Mouse (Mus musculus) heart, embryonic 14.5 days (tissue): ENCODE measurements around the gene Ankrd33b. TPM values are rescaled to one million over a fixed set of nuclear protein-coding genes. Genes with fewer than 3 reads are reported as not detected.

Source experiments
- ATAC-seq: fragments of 200-750 bp; cut with Nextera tagmentation; 2 replicates; pipeline ENCODE4 v1.8.0; 2017; ENCODE audit warnings: low read depth, moderate TSS enrichment; ENCODE audit not compliant: insufficient number of reproducible peaks, insufficient read depth, low FRiP score
- H3K27ac ChIP-seq, 2 experiments: fragments of 200-500 bp in 1 of 2; fragments of 300-500 bp in 1 of 2; sonication (generic) in 1 of 2; replicated peaks in 1 of 2; 2 replicates each; pipeline ENCODE4 v1.5.1; 2012 to 2014; ENCODE audit warnings: low read depth in 2 of 2, low read length in 2 of 2, control low read depth in 1 of 2, mild to moderate bottlenecking in 1 of 2, mixed read lengths in 1 of 2; ENCODE audit not compliant: control insufficient read depth in 1 of 2, insufficient read depth in 1 of 2
- H3K27me3 ChIP-seq: fragments of 300-500 bp; sonication (generic); 2 replicates; pipeline ENCODE4 v1.6.1; 2014; ENCODE audit warnings: mild to moderate bottlenecking, low read length, control low read depth; ENCODE audit not compliant: control insufficient read depth, insufficient read depth
- H3K36me3 ChIP-seq: fragments of 300-500 bp; sonication (generic); 2 replicates; pipeline ENCODE4 v1.6.1; 2014; ENCODE audit warnings: mild to moderate bottlenecking, control low read depth, low read length, mixed read lengths; ENCODE audit not compliant: control insufficient read depth, insufficient read depth
- H3K4me1 ChIP-seq, 2 experiments: fragments of 200-500 bp in 1 of 2; fragments of 300-500 bp in 1 of 2; sonication (generic) in 1 of 2; 2 replicates each; pipeline ENCODE4 v1.6.1; 2012 to 2014; ENCODE audit warnings: low read length in 2 of 2, control low read depth in 1 of 2, mixed read lengths in 1 of 2; ENCODE audit not compliant: control insufficient read depth in 2 of 2, insufficient read depth in 2 of 2
- H3K4me2 ChIP-seq: fragments of 300-500 bp; sonication (generic); 2 replicates; pipeline ENCODE4 v1.6.1; 2014; ENCODE audit warnings: mild to moderate bottlenecking, low read length
- H3K4me3 ChIP-seq, 2 experiments: fragments of 200-500 bp in 1 of 2; fragments of 300-500 bp in 1 of 2; sonication (generic) in 1 of 2; 2 replicates each; pipeline ENCODE4 v1.5.1; 2012 to 2014; ENCODE audit warnings: low read length in 2 of 2, mild to moderate bottlenecking in 2 of 2, control low read depth in 1 of 2, low read depth in 1 of 2, moderate library complexity in 1 of 2; ENCODE audit not compliant: control insufficient read depth in 1 of 2, insufficient read depth in 1 of 2
- H3K9ac ChIP-seq: fragments of 300-500 bp; sonication (generic); 2 replicates; pipeline ENCODE4 v1.6.1; 2014; ENCODE audit warnings: mild to moderate bottlenecking, low read length
- H3K9me3 ChIP-seq: fragments of 300-500 bp; sonication (generic); 2 replicates; pipeline ENCODE4 v1.6.1; 2016; ENCODE audit warnings: low read length, control low read depth; ENCODE audit not compliant: control insufficient read depth
- WGBS: fragments of 180-500 bp; shearing (Covaris S2); extraction: QIAGEN DNeasy Blood & Tissue Kit; methylation state at CpG from one replicate; pipeline ENCODE4 v1.1.7; 2014; 5-methylcytosine and 5-hydroxymethylcytosine counted together
- polyA plus RNA-seq: library from polyadenylated mRNA; unstranded; fragments of >200 nt; fragmentation: Nextera tagmentation; extraction: Ambion mirVana; gene quantifications from 2 replicates; pipeline ENCODE4 v1.2.1, GENCODE M21; 2014

Ankrd33b gene
- polyA plus RNA-seq, 1 experiment from 2014 or later, result 2.9 TPM

DNA sequence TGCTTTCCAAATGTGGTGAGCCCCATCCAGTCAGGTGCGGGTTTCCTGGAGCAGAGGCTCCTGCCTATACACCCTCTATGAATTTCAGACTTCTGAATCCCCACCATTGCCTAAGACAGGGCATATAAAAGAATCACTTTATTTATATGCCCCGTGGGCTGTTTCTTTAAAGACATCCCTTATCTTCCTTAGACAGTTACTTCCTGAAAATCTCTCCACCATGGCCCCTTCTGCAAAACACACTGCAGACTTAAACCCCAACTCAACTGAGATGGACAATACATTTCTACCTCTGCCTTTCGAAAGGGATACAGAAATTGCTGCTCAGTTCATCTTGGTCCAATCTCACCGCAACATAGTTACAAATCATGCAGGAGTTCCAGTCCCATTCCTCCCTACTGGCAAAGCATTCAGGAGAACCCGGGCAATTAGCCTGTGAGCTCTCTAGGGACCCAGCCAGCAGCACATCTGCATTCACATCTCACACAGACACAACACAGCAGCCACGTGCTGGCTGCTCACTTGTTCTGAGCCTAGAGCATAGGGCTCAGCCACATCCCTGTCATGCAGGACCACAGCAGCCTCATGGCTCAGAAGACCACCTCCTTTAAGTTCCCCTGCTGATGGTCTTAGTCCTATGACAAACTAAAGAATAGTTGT, 68.1 kb downstream of the Ankrd33b start:
- Histone ChIP-seq H3K4me1 (peaks cover 19 to 25% of the 10 kb centered on the region in 2 experiments), H3K27me3 (peaks cover 11% of the 10 kb centered on the region), H3K4me2 (no peak overlapping the region), H3K9ac (no peak overlapping the region), H3K36me3 (no peaks in the 10 kb centered on the region), H3K4me3 (no peak overlapping the region), H3K27ac (no peak overlapping the region), H3K9me3 (no peaks in the 10 kb centered on the region)
- ATAC-seq, result no peak
- 59% methylated on average over 6 of the region's 6 CpGs for WGBS

DNA sequence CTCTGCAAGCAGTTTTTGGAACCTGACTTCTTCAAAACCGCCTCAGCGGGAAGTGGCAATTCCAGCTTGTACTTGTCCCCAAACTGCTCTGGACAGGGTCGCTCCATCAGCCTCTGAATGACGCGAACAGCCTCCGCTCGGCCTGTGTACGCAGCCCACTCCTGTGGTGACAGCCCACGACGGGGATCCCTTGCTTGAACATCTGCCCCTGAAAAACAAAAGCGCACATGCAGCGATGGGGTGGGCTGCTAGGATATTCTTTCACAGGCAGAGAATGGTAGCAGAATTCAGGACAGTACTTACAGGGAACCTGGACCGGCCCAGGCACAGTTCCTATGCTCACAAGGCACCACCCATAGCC, 69.8 kb downstream of the Ankrd33b start:
- Histone ChIP-seq H3K27me3 (peaks cover 11% of the 10 kb centered on the region), H3K36me3 (no peaks in the 10 kb centered on the region), H3K27ac (no peak overlapping the region), H3K4me3 (peak overlapping the region; percentile 1 to 12; a peak in 3 of 4 replicates), H3K9me3 (no peaks in the 10 kb centered on the region), H3K4me1 (peaks cover 21 to 29% of the 10 kb centered on the region in 2 experiments), H3K9ac (no peak overlapping the region), H3K4me2 (peak overlapping the region; percentile 54)
- no peak for ATAC-seq
- WGBS, result 27% methylated on average over 13 of the region's 13 CpGs

DNA sequence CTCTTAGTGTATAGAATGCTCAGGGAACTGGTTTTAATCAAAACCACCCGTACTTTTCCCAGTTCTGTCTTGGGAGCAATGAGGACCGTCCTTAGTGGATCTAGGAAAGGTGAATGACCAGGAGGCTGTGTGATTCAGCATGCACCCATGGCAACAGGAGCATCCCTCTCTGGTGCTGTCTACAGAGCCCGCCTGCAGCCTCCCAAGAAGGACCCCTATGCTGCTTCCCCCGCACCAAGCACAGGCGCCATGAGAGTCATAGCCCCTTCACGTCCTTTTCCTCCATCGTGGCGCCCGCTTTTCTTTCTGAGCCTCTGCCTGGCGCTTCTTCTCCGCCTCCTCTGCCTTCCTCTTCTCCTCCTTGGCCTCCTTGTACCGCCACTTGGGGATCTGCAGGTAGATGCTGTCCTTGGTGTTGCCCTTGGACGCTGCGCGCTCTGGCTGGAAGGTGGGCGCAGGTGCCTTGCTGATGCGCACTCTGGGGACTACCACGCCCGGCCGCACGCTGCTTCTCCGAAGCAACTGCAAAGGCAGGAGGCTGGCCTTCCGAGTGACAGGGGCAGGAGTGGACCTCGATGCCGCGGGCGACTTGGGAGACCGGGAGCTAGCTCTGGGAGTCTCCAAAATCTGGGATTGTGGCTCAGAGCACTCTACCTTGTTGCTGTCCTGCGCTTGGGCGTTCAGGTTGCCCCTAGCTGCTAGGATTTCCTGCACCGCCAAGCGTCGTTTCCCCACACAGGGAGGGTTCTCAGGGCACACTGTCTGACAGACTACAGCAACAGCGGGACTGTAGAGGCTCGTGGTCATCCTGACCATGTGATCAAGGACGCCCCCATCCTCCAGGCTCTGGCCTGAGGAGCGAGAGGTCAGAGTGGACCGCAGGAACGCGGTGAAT, 70.4 kb downstream of the Ankrd33b start:
- 19% methylated on average over 40 of the region's 40 CpGs for WGBS
- Histone ChIP-seq H3K27me3 (peaks cover 11% of the 10 kb centered on the region), H3K4me3 (peak overlapping the region; percentile 1 to 12; a peak in 3 of 4 replicates), H3K36me3 (no peaks in the 10 kb centered on the region), H3K9me3 (no peaks in the 10 kb centered on the region), H3K4me1 (peaks cover 23 to 29% of the 10 kb centered on the region in 2 experiments), H3K9ac (peak overlapping the region; percentile 38; the same call in 1 of the 2 replicates), H3K4me2 (peak overlapping the region; percentile 54), H3K27ac (no peak overlapping the region)
- ATAC-seq, result no peak

DNA sequence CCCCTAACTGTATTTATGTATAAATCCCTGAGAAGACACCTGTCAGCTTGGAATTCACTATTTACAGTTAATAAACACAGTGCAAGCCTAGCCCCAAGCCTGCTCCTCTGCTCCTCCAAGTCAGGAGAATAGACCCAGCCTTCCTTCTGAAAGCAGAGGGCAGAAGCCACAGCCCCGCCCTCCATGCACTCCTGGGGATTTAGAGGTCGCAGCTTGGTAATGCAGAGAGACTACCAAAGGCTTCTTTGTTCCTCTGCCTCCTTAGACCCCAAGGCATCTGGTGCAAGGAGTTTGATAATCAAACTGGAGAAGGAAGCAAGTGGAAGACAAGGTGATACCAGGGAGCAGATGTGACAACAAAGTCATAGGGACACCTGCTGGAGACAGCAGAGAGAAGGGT, 73.2 kb downstream of the Ankrd33b start:
- Histone ChIP-seq H3K36me3 (no peaks in the 10 kb centered on the region), H3K4me1 (peaks cover 17 to 21% of the 10 kb centered on the region in 2 experiments), H3K27me3 (peaks cover 11% of the 10 kb centered on the region), H3K9ac (no peak overlapping the region), H3K9me3 (no peaks in the 10 kb centered on the region), H3K4me2 (no peak overlapping the region), H3K4me3 (no peak overlapping the region), H3K27ac (no peak overlapping the region)
- WGBS, result 34% methylated on average over 2 of the region's 2 CpGs
- no peak for ATAC-seq

DNA sequence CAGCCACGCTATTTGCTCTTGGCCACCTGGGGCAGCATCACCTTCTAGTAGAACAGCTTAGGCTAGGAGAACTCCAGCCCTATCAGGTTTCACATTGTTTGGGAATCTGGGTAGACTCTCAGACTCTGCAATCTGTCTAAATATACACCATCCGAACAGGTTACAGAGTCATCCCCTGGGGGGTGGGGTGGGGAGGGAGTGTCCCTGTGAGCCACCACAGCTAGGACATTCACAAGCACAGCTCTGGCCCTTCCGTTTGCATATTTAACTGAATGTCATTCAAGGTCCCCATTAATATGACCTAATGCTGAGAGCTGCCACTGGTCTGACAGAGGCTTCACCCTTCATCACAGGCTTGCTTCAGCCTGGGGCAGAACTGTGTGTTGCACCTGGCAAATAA, 74.9 kb downstream of the Ankrd33b start:
- Histone ChIP-seq H3K4me1 (peaks cover 13 to 20% of the 10 kb centered on the region in 2 experiments), H3K27me3 (peaks cover 11% of the 10 kb centered on the region), H3K9me3 (no peaks in the 10 kb centered on the region), H3K27ac (peak overlapping the region; percentile 17 to 55; a peak in 3 of 4 replicates), H3K36me3 (no peaks in the 10 kb centered on the region), H3K4me3 (no peak overlapping the region), H3K9ac (no peak overlapping the region; the same call in 1 of the 2 replicates), H3K4me2 (peak overlapping the region; percentile 9; the same call in 1 of the 2 replicates)
- WGBS, result 9% methylated on average over 3 of the region's 3 CpGs
- peak; percentile 82 for ATAC-seq

DNA sequence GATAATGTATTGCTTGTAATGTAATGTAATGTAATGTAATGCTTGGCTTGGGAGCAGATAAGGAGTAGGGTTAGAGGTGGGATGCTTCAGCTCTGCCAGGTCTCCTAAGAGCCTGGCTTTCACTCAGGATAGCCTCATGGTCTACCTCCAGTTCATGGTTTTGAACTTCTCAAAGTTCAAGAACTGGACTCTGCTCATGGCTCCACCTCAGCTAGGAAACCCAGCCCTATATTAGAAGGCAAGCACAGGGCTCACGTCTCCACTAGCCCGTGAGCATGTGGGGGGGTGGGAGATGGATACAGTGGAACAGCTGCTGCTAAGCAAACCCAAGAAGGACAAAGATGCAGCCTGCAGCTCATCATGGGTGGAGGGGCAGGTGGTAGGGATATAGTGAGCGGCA, 81.8 kb downstream of the Ankrd33b start:
- no peak overlapping the region for H3K4me2 ChIP-seq
- ATAC-seq, result no peak
- H3K9ac ChIP-seq, result no peak overlapping the region
- H3K9me3 ChIP-seq, result no peaks in the 10 kb centered on the region
- WGBS, result 93% methylated on average over 3 of the region's 3 CpGs
- H3K27me3 ChIP-seq, result no peaks in the 10 kb centered on the region
- no peak overlapping the region for H3K4me3 ChIP-seq
- no peaks in the 10 kb centered on the region for H3K36me3 ChIP-seq
- no peak overlapping the region for H3K27ac ChIP-seq
- peaks cover 2 to 3% of the 10 kb centered on the region in 2 experiments for H3K4me1 ChIP-seq

DNA sequence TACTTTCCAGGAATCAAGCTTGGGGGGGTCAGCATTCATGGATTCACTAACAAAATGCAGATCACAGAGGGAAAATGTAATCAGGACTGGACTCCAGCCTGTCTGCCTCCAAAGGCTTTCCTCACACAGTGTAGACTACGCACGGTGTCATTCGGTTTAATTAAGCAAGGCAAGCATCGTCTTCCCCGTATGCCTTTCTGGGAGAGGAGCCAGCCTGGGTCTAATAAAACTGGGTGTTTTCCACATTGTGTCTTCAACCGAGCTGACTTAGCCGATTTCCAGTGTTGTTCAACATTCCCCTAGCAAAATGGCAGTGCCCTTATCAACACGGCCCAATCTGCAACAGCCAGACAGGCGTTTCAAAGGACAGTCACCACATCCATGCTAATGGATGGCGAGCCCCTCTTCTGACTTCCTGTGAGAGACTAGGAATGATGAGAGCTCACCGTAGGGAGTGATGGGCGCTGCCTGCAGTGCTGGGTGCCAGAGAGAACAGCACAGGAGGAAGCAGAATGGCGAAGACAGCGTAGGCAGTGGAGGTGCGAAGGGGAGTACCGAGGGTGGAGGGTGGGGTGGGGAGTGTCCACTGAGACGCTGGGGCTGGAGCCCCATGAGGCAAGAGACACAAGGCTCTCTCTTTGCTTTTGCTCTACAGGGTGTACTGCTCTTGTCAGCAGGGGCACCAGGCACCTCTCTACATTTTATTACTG, 82.4 kb downstream of the Ankrd33b start:
- Histone ChIP-seq H3K36me3 (no peaks in the 10 kb centered on the region), H3K9ac (no peak overlapping the region), H3K9me3 (no peaks in the 10 kb centered on the region), H3K4me2 (no peak overlapping the region), H3K27ac (no peak overlapping the region), H3K4me3 (no peak overlapping the region), H3K27me3 (no peaks in the 10 kb centered on the region), H3K4me1 (peaks cover 3 to 5% of the 10 kb centered on the region in 2 experiments)
- no peak for ATAC-seq
- WGBS, result 59% methylated on average over 17 of the region's 17 CpGs
